Mouse (Mus musculus): ENCODE measurements at regions not wholly inside any gene's neighbourhood (a gene's known extent, or its start where the extent isn't known, plus 50 kb on each side); places are given as distances from the start of the nearest gene placed in this dataset.

DNA sequence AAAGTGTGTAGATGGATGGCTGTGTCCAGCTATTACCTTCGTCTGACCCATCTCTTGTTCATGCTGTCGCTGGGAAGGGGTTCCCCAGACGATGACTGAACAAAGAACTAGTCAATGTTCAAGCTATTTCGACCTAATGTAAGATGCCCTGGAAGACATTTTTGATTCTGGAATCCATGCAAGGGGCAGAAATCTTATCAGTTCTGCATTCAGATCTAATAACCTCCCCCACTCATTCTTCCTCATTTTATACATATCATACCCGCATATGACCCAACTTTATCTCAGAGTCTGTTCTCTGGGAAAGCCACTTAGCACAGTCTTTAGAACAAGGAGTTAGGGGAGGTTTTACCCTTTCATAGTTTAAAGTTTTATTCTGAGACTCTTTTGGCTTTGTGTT, 52.2 kb upstream of the 2310009B15Rik start:
- DNase-seq (ENCODE audit: low read depth, low spot score), result no peak

DNA sequence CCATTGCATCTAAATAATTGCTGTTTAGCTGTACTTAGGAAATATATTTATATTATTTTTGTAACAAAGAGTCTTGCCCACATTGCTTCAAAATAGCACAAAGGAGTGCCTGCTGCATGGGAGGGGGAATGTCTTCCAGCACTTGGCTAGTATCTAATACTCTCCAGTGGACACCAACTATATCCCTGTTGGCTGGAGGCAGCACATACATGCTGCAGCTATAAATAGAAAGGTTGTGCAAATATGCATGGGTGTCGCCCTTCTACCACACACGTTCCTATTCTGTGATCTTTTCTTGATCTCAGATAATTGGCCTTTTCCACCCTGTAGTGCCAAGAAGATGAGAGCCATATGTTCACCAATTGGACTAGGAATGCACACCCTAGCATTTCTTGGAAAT, 53.0 kb upstream of the 2310009B15Rik start:
- no peak for DNase-seq (ENCODE audit: low read depth, low spot score)

DNA sequence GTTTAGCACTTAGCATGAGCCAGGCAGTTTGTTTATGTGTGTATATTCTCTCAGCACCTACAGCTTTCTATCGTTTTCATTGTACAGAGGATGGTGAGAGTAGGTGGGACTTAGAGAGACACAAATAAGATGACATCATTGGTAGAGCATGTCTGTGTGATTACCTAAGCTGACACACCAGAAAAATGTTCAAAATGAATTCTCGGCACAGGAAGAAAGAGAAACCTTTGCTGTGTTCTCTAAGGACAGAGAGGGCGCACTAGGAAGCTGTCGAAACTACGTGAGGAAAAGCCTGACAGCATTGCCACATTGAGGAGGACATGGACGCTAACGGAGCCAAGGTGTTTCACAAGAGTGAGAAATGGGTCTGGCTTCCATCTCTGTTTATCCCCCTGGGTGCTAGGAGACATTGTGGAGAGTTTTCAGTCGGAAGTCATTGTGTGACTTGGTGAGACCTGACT, 51.0 kb upstream of the Dennd1b start:
- peak; percentile 9 for DNase-seq (ENCODE audit: low read depth, low spot score)

DNA sequence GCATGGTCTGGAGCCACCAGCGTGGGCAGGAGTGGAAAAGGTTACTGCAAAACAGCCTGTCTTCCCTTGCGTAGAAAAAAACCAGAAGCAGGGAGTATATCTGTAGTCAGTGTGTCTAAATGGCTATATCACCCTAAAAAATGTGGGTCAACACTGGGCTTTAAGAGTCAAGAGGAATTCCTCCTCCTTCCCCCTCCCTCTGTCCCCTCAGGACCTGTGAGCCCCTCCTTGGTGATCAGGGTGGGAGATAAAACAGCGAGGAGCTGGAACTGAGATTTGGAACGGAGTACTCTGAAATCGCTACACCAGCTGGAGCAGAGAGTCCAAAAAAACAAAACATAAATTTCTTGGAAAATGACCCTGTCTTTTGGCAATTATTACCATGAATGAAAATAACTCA, 50.3 kb upstream of the Dennd1b start:
- DNase-seq (ENCODE audit: low read depth, low spot score), result no peak

DNA sequence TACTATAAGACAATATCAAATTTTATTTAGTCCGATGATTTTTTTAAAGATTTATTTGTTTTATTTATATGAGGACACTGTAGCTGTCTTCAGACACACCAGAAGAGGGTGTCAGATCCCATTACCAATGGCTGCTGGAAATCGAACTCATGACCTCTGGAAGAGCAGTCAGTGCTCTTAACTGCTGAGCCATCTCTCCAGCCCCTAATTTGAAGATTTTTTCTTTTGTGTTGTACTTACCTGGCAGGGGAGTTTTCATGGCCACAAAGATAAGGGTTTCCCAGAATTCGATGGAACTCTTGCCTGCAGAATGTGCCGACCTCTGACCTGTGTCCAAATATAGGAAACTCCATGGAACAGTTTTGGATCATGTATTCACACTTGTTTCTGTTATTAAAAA, 49.8 kb upstream of the Dennd1b start:
- DNase-seq (ENCODE audit: low read depth, low spot score), result no peak

Measured in telencephalon, adult 2 months (tissue).